Mouse (Mus musculus): ENCODE data around the gene Ceacam2.

DNA sequence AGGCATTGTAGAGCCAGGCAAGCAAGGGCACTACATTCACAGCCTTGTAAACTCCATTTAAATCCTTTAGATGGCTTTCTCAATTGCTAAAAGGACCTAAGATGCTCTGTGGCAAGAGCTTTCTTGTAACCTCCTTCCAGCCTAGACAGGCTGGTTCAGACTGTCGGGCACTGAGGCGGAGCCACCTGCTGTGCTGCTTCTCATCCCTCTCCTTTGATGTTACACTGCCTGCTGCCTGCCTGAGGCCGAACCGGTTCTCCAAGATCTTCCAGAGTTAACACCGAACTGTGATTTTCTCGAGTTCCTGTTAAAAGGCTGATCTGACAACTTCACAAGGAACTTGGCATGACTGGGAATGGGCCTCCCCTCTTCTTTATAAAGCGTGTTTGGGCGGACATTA lies 36.2 kb upstream of the Ceacam2 start:
- TF ChIP-seq CTCF (conservative IDR thresholded peaks at IDR 0.05; ENCODE audit: low read length) (no peak), POU5F1 (IDR thresholded peaks at IDR 0.05; ENCODE audit: borderline replicate concordance, low read length) (no peak), NANOG (IDR thresholded peaks at IDR 0.05; ENCODE audit: borderline replicate concordance, low read length) (no peak)
